Mouse (Mus musculus) liver, adult 2 months (tissue): ENCODE measurements around the gene Clec1b. TPM values are rescaled to one million over a fixed set of nuclear protein-coding genes. Genes with fewer than 3 reads are reported as not detected.

Source experiments
- DNase-seq: peaks from one replicate; pipeline ENCODE4 v3.0.0-alpha.2; 2011; ENCODE audit warnings: low read depth, low spot score; ENCODE audit errors: extremely low read depth
- H3K27ac ChIP-seq: fragments of 200-500 bp; replicated peaks from 2 replicates; pipeline ENCODE4 v1.5.1; 2012; ENCODE audit warnings: low read depth, mild to moderate bottlenecking, control low read depth, inconsistent platforms, low read length; ENCODE audit not compliant: insufficient read depth
- H3K27me3 ChIP-seq: fragments of 200-500 bp; 2 replicates; pipeline ENCODE4 v1.6.1; 2012; ENCODE audit warnings: mild to moderate bottlenecking, moderate library complexity, low read length, inconsistent platforms; ENCODE audit not compliant: control insufficient read depth, insufficient read depth
- H3K36me3 ChIP-seq: fragments of 200-500 bp; 2 replicates; pipeline ENCODE4 v1.6.1; 2012; ENCODE audit warnings: low read length, inconsistent platforms; ENCODE audit not compliant: control insufficient read depth, insufficient read depth
- H3K4me1 ChIP-seq: fragments of 200-500 bp; 2 replicates; pipeline ENCODE4 v1.6.1; 2011; ENCODE audit warnings: low read length; ENCODE audit not compliant: control insufficient read depth, insufficient read depth
- H3K4me3 ChIP-seq: fragments of 200-500 bp; 2 replicates; pipeline ENCODE4 v1.5.1; 2011; ENCODE audit warnings: low read depth, mild to moderate bottlenecking, control low read depth, low read length, moderate library complexity; ENCODE audit not compliant: insufficient read depth
- H3K79me2 ChIP-seq: fragments of 200-500 bp; 2 replicates; pipeline ENCODE4 v1.6.1; 2012; ENCODE audit warnings: inconsistent platforms, mild to moderate bottlenecking, low read length, moderate library complexity; ENCODE audit not compliant: control insufficient read depth, insufficient read depth
- H3K9ac ChIP-seq: fragments of 200-500 bp; 2 replicates; pipeline ENCODE4 v1.6.1; 2012; ENCODE audit warnings: low read depth, mild to moderate bottlenecking, control low read depth, inconsistent platforms, low read length
- CTCF ChIP-seq: fragments of 200-500 bp; IDR thresholded peaks from 2 replicates; pipeline ENCODE4 v1.5.1; 2011; ENCODE audit warnings: low read depth, low read length, control low read depth
- POLR2A ChIP-seq: fragments of 200-500 bp; IDR thresholded peaks from 2 replicates; pipeline ENCODE4 v1.6.1; 2011; ENCODE audit warnings: low read length, control low read depth; ENCODE audit not compliant: insufficient read depth; ENCODE audit errors: extremely low read depth
- WGBS: fragments of 180-500 bp; shearing (Covaris S2); methylation state at CpG from one replicate; pipeline ENCODE4 v1.1.7; 2018; 5-methylcytosine and 5-hydroxymethylcytosine counted together
- polyA plus RNA-seq: library from polyadenylated mRNA; depleted of rRNA; stranded (reverse); fragments of >200 nt; gene quantifications from 2 replicates; pipeline ENCODE4 v1.2.3, GENCODE M21; 2012
- total RNA-seq: library from RNA; depleted of rRNA; stranded (reverse); fragments of >200 nt; gene quantifications from 2 replicates; pipeline ENCODE4 v1.2.3, GENCODE M21; 2014

The Clec1b gene
- total and polyA plus RNA-seq, 2 experiments, result 3.7 to 24.2 TPM

DNA sequence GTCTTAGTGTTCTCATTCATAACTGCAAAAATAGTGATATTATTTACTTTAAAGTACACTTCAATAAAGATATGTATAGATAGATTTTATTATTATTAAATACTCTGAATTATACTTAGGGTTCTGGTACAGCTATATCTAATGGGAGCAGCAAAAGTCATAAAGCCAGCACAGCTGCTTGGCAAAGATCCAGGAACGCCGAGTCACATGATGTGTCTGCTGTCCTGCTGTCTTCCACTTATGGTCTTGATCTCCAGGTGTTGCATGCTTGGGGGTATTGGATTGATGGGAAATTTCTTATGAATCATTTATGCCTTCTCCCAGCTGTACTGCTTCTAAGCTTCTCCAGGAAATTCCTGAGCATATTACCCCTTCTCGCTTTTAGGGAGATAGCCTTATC is 13.6 kb upstream of the Clec1b start:
- WGBS, result 70% methylated on average over 3 of the region's 3 CpGs

DNA sequence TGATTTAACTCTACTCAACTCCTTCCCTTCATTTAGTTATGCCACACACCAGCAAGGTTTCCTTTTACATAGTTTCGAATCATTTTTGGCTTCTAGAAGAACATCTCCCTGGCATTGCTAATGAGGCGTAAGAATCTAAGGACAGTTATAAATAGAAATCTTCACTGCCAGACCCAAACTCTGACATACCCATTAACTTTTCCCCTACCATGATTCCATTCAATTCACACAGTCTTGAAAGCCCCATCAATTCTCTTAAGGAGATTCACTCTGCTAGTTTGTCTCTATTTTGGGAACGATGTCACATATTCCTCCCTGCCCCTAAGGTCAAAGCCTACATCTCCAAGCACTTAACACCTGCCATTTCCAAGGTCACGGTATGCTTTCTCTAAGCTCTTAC is 12.1 kb upstream of the Clec1b start:
- no peak overlapping the region for H3K9ac ChIP-seq
- DNase-seq, result no peak
- H3K27me3 ChIP-seq, result no peaks in the 10 kb centered on the region
- H3K4me1 ChIP-seq, result peaks cover 5% of the 10 kb centered on the region; the same call in 1 of the 2 replicates
- no peaks in the 10 kb centered on the region for H3K79me2 ChIP-seq
- no peak overlapping the region for H3K4me3 ChIP-seq
- no peaks in the 10 kb centered on the region for H3K36me3 ChIP-seq
- no peak overlapping the region for H3K27ac ChIP-seq
- 91% methylated on average over 4 of the region's 4 CpGs for WGBS
- TF ChIP-seq POLR2A (no peak), CTCF (no peak)

More for the DNA sequence above, 13.6 kb upstream of the Clec1b start:
- Histone ChIP-seq H3K27me3 (no peaks in the 10 kb centered on the region), H3K36me3 (no peaks in the 10 kb centered on the region), H3K4me1 (peaks cover 5% of the 10 kb centered on the region; the same call in 1 of the 2 replicates), H3K79me2 (no peaks in the 10 kb centered on the region), H3K4me3 (no peak overlapping the region), H3K27ac (no peak overlapping the region), H3K9ac (no peak overlapping the region)
- DNase-seq, result no peak
- TF ChIP-seq POLR2A (no peak), CTCF (no peak)

DNA sequence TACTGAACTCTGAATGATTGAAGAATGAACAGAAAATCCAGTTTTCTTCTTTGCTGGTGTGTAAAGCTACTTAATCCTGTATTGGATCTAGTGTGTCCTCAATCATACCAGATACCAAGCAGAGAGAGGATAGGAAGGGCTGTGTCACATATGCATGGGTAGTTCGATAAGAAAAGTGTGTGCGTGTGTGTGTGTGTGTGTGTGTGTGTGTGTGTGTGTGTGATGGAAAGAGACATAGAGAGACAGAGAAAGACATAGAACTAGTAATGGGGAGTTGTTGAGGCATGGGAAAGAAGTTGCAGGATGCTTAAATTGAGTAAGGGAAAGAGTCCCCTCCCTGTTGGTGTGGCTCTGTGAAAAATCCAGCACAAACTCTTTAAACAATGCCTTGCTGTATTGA is 11.3 kb upstream of the Clec1b start, which contains the start of gene Clec12b:
Gene Clec12b (minus strand): TSS at position 101 of the 400 bp plus-strand sequence.
- Histone ChIP-seq H3K36me3 (no peaks in the 10 kb centered on the region), H3K27me3 (no peaks in the 10 kb centered on the region), H3K79me2 (no peaks in the 10 kb centered on the region), H3K9ac (no peak within 1 kb of the TSS), H3K4me3 (no peak within 1 kb of the TSS), H3K27ac (no peak within 1 kb of the TSS), H3K4me1 (peaks cover 5% of the 10 kb centered on the region; the same call in 1 of the 2 replicates)
- 85% methylated on average over 2 of the region's 2 CpGs for WGBS
- no peak for TF ChIP-seq CTCF
- no peak for TF ChIP-seq POLR2A
- DNase-seq, result no peak

DNA sequence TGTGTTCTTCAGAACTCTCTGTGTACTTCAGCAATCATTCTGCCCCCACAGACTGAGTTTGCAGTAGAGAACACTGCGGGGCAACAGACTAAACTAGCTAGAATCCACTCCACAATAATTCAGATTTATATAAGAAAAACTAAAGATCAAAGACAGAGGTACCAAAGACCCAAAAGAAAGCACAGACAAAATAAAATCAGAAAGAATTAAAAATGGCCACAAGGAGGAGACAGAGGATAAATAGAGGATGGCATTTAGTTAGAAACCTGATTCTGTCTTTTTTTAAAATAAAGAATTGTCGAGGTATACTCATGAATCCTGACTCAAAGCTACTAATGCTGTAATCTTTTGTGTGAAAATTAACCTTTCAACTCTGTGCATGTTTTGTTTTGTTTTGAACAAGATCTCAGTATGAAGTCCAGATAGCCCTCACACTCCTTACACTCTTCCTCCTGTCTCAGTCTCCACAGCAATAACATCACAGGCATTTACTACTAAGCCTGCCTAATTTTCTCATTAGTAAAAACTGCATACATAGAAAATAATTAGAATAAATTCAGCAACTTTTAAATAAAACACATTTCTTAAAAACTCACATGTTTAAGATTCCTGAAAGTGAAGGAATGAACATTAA is 3.9 kb upstream of the Clec1b start:
- H3K9ac ChIP-seq, result no peak overlapping the region
- DNase-seq, result peak; percentile 34
- 17% methylated on average over 2 of the region's 2 CpGs for WGBS
- no peaks in the 10 kb centered on the region for H3K36me3 ChIP-seq
- no peak overlapping the region for H3K4me3 ChIP-seq
- no peaks in the 10 kb centered on the region for H3K79me2 ChIP-seq
- TF ChIP-seq POLR2A, result no peak
- peak; percentile 67 for TF ChIP-seq CTCF
- H3K4me1 ChIP-seq, result peaks cover 2% of the 10 kb centered on the region; the same call in 1 of the 2 replicates
- no peak overlapping the region for H3K27ac ChIP-seq
- no peaks in the 10 kb centered on the region for H3K27me3 ChIP-seq

DNA sequence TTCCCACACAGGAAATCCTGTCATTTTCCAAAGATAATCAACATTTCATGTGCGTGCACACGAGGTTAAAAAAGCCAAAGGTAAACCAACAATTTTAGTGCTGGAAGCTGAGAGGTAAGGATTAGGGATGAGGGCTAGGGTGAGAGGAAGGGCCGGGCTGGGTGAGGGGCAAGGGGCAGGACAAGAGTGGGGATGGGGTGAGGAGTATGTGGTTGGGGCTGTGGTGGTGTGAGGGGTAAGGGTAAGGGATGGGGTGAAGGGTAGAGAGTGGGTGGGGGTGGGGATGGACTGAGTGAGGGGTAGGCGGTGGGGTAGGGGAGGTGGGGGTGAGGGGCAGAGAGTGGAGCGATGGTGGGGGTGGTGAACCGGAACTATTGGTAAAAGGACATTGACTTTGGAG is 3.4 kb upstream of the Clec1b start:
- TF ChIP-seq CTCF (no peak), POLR2A (no peak)
- Histone ChIP-seq H3K9ac (no peak overlapping the region), H3K4me1 (peaks cover 2% of the 10 kb centered on the region; the same call in 1 of the 2 replicates), H3K36me3 (no peaks in the 10 kb centered on the region), H3K4me3 (no peak overlapping the region), H3K27ac (no peak overlapping the region), H3K27me3 (no peaks in the 10 kb centered on the region), H3K79me2 (no peaks in the 10 kb centered on the region)
- DNase-seq, result no peak
- WGBS, result 73% methylated on average over 6 of the region's 6 CpGs

DNA sequence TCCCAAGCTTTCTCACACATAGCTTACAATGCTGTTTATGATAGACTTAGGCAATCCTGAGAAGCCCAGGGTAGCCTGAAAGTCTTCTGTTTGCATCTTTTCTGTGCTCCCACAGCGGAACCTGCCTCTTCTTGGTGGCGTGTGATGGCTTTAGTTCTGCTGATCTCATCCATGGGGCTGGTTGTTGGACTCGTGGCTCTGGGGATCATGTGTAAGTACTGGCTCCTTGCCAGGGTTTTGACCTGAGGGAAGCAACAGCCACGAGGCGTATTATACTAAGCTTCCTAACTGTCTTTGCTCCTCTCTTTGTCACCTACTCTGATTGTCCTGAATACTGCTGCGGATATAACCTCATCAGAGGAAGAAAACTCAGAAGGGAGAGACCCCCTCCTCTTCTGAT is 2.8 kb downstream of the Clec1b start:
- WGBS, result 32% methylated on average over 6 of the region's 6 CpGs
- peak overlapping the region; percentile 62 for H3K27ac ChIP-seq
- no peaks in the 10 kb centered on the region; the same call in 1 of the 2 replicates for H3K4me1 ChIP-seq
- DNase-seq, result peak; percentile 51
- H3K4me3 ChIP-seq, result peak overlapping the region; percentile 17; the same call in 1 of the 2 replicates
- H3K27me3 ChIP-seq, result no peaks in the 10 kb centered on the region
- H3K36me3 ChIP-seq, result no peaks in the 10 kb centered on the region
- no peaks in the 10 kb centered on the region for H3K79me2 ChIP-seq
- TF ChIP-seq CTCF (no peak), POLR2A (no peak)
- 0 out of 2 replicates have a peak overlapping the region, but pooled peaks have one; percentile 36 for H3K9ac ChIP-seq
